Mouse (Mus musculus) MEL (cell line): ENCODE data around the gene Sis.

ENCODE experiments used
- CTCF ChIP-seq, 3 experiments: IDR thresholded peaks in 2 of 3; conservative IDR thresholded peaks in 1 of 3; 2 replicates each; pipeline ENCODE4 v1.5.1; 2011 to 2012; ENCODE audit warnings: low read length in 3 of 3, low read depth in 2 of 3, mild to moderate bottlenecking in 2 of 3, improper control_type of control experiment in 1 of 3, inconsistent platforms in 1 of 3, mixed read lengths in 1 of 3, moderate library complexity in 1 of 3; ENCODE audit not compliant: control insufficient read depth in 1 of 3, insufficient read depth in 1 of 3, poor library complexity in 1 of 3, severe bottlenecking in 1 of 3
- ETS1 ChIP-seq: IDR thresholded peaks from 2 replicates; pipeline ENCODE4 v1.6.1; 2012; ENCODE audit warnings: low read depth, mild to moderate bottlenecking, inconsistent platforms, low read length, improper control_type of control experiment, moderate library complexity
- MAX ChIP-seq: IDR thresholded peaks from 2 replicates; pipeline ENCODE4 v1.6.1; 2011; ENCODE audit warnings: low read length, improper control_type of control experiment

DNA sequence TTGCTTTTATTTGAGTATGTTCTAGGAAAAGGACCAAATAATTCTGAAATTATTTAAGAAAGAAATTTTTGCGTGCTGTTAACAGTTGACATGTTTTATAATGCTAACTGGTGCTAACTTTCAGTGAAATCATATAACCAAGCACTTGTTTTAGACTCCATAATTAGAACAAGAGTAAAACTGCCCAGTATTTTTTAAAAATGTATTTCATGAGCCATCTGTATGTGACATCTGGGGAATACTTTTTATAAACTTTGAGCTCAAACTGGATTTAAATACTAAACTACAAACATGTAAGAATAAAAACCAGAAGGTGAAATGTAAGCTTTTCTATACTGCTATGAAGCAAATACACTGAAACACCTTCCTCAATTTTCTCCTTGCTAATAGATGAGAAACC, 112.3 kb downstream of the Sis start:
- no peak for TF ChIP-seq CTCF (IDR thresholded peaks at IDR 0.05 in 2 of 3, conservative IDR thresholded peaks at IDR 0.05 in 1 of 3; ENCODE audit: control insufficient read depth in 1 of 3, insufficient read depth in 1 of 3, low read depth in 2 of 3, low read length in 3 of 3, poor library complexity in 1 of 3, severe bottlenecking in 1 of 3)
- no peak for TF ChIP-seq ETS1
- TF ChIP-seq MAX = no peak
